Mouse (Mus musculus): ENCODE data around the gene Gm11985.

DNA sequence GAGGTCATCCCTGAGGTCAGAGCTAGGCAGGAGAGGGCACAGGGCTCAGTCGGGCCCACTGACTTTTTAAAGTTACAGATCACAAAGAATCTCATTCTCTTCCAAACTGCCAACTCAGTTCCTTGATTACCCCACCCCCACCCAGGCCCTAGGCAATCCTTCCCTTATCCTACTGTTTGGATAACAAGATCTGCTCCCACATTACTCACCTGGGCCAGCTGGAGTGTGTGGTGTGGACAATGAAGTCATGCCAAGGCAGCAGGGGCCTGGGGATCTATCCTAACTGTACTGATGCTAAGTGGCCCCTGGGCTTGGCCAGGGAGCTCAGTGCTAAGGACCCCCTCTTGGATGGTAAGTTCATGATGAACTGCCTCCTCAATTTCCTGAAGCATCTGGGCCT is 3.9 kb downstream of the Gm11985 start:
- TF ChIP-seq POLR2A (IDR thresholded peaks at IDR 0.05; ENCODE audit: insufficient read depth, low read depth, low read length): no peak
- no peak for TF ChIP-seq CTCF (IDR thresholded peaks at IDR 0.05)
- no peak for TF ChIP-seq EP300 (IDR thresholded peaks at IDR 0.05; ENCODE audit: insufficient read depth, low read depth, low read length)
